Mouse (Mus musculus): ENCODE measurements around the gene Fkbpl. TPM values are rescaled to one million over a fixed set of nuclear protein-coding genes. Genes with fewer than 3 reads are reported as not detected.
A peak's percentile ranks its signal among the peaks of the same experiment; 100 is the strongest.

The Fkbpl gene
- polyA plus RNA-seq, 1 experiment from 2014 or later = 12.3 TPM

DNA sequence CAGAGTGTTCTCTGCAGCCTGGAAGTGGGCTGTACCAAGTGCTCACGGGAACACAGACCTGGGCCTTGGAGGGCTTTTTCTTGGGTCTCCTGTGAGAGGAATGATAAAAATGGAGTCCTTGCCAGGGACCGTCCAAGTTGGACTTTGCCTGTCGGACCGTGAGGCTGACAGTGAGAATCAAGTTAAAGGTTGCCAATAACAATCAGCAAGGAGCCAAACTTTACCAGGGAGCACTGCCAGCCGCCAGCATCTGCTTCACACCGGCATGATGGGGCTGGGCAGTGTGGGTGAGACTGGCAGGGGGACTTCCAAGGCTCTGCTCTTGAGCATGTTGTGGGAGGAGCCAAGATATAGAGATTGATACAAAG is 31.5 kb downstream of the Fkbpl start:
- peaks cover 12% of the 10 kb centered on the region for H3K4me1 ChIP-seq (ENCODE audit: control insufficient read depth, insufficient read depth, low read length)
- WGBS = 63% methylated on average over 6 of the region's 6 CpGs
- no peak overlapping the region for H3K4me3 ChIP-seq (ENCODE audit: low read length)
- no peaks in the 10 kb centered on the region for H3K36me3 ChIP-seq (ENCODE audit: control insufficient read depth, insufficient read depth)
- no peaks in the 10 kb centered on the region for H3K9me3 ChIP-seq (replicated peaks; ENCODE audit: control insufficient read depth, low read length)
- ATAC-seq (replicated peaks; ENCODE audit: extremely low read depth, insufficient read depth, low FRiP score) = no peak
- no peak overlapping the region for H3K27ac ChIP-seq (ENCODE audit: low read length)
- H3K9ac ChIP-seq (ENCODE audit: low read length) = no peak overlapping the region
- peaks cover 43% of the 10 kb centered on the region for H3K27me3 ChIP-seq (ENCODE audit: control insufficient read depth, insufficient read depth, low read length)
- no peak overlapping the region for H3K4me2 ChIP-seq (ENCODE audit: low read depth, low read length)

DNA sequence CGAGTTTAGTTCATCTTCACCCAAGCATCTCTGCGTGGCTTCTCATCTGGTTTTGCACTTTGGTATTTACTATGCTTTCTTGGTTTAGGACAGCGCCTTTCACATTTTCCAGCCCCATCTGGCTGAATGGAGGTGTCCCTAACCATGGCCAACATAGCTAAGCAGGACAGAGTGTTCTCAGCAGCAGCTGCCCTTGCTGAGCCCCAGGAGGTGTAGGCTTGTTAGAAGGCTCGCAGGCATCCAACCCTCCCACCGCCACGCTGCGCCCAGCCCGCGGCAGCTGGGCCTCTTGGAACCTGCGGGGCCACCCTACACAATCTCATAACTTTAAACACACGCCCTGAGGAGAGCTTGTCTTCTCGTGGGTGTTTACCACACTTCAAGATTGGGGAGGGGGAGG is 32.1 kb downstream of the Fkbpl start:
- no peak overlapping the region for H3K9ac ChIP-seq (ENCODE audit: low read length)
- H3K4me3 ChIP-seq (ENCODE audit: low read length) = no peak overlapping the region
- H3K27me3 ChIP-seq (ENCODE audit: control insufficient read depth, insufficient read depth, low read length) = peaks cover 37% of the 10 kb centered on the region
- no peak overlapping the region for H3K27ac ChIP-seq (ENCODE audit: low read length)
- H3K9me3 ChIP-seq (replicated peaks; ENCODE audit: control insufficient read depth, low read length) = no peaks in the 10 kb centered on the region
- no peak for ATAC-seq (replicated peaks; ENCODE audit: extremely low read depth, insufficient read depth, low FRiP score)
- peaks cover 16% of the 10 kb centered on the region for H3K4me1 ChIP-seq (ENCODE audit: control insufficient read depth, insufficient read depth, low read length)
- no peak overlapping the region for H3K4me2 ChIP-seq (ENCODE audit: low read depth, low read length)
- WGBS = 65% methylated on average over 12 of the region's 12 CpGs
- no peaks in the 10 kb centered on the region for H3K36me3 ChIP-seq (ENCODE audit: control insufficient read depth, insufficient read depth)

- ATAC-seq (replicated peaks; ENCODE audit: extremely low read depth, insufficient read depth, low FRiP score) = no peak
- H3K36me3 ChIP-seq (ENCODE audit: control insufficient read depth, insufficient read depth) = no peaks in the 10 kb centered on the region
- no peak overlapping the region for H3K4me2 ChIP-seq (ENCODE audit: low read depth, low read length)
- H3K27me3 ChIP-seq (ENCODE audit: control insufficient read depth, insufficient read depth, low read length) = peaks cover 13% of the 10 kb centered on the region
- no peak overlapping the region for H3K9ac ChIP-seq (ENCODE audit: low read length)
- peaks cover 31% of the 10 kb centered on the region for H3K4me1 ChIP-seq (ENCODE audit: control insufficient read depth, insufficient read depth, low read length)
- no peak overlapping the region for H3K27ac ChIP-seq (ENCODE audit: low read length)
- WGBS = 78% methylated on average over 26 of the region's 26 CpGs
- no peak overlapping the region for H3K4me3 ChIP-seq (ENCODE audit: low read length)
- no peaks in the 10 kb centered on the region for H3K9me3 ChIP-seq (replicated peaks; ENCODE audit: control insufficient read depth, low read length)
Observed at GRCm38 (mm10) chr17:34680191-34680590, 35.6 kb downstream of the Fkbpl start.

- 82% methylated on average over 4 of the region's 4 CpGs for WGBS
- Histone ChIP-seq H3K4me1 (ENCODE audit: control insufficient read depth, insufficient read depth, low read length) (peaks cover 32% of the 10 kb centered on the region), H3K36me3 (ENCODE audit: control insufficient read depth, insufficient read depth) (no peaks in the 10 kb centered on the region), H3K9me3 (replicated peaks; ENCODE audit: control insufficient read depth, low read length) (no peaks in the 10 kb centered on the region), H3K4me3 (ENCODE audit: low read length) (no peak overlapping the region), H3K9ac (ENCODE audit: low read length) (no peak overlapping the region), H3K27me3 (ENCODE audit: control insufficient read depth, insufficient read depth, low read length) (peaks cover 13% of the 10 kb centered on the region), H3K4me2 (ENCODE audit: low read depth, low read length) (no peak overlapping the region), H3K27ac (ENCODE audit: low read length) (no peak overlapping the region)
- ATAC-seq (replicated peaks; ENCODE audit: extremely low read depth, insufficient read depth, low FRiP score) = no peak
Observed at GRCm38 (mm10) chr17:34680621-34681020, 36.1 kb downstream of the Fkbpl start.

- H3K4me2 ChIP-seq (ENCODE audit: low read depth, low read length) = no peak overlapping the region
- no peak for ATAC-seq (replicated peaks; ENCODE audit: extremely low read depth, insufficient read depth, low FRiP score)
- no peak overlapping the region for H3K4me3 ChIP-seq (ENCODE audit: low read length)
- H3K4me1 ChIP-seq (ENCODE audit: control insufficient read depth, insufficient read depth, low read length) = peaks cover 32% of the 10 kb centered on the region
- WGBS = 65% methylated on average over 17 of the region's 17 CpGs
- H3K27me3 ChIP-seq (ENCODE audit: control insufficient read depth, insufficient read depth, low read length) = peaks cover 13% of the 10 kb centered on the region
- H3K9ac ChIP-seq (ENCODE audit: low read length) = no peak overlapping the region; the same call in 1 of the 2 replicates
- no peaks in the 10 kb centered on the region for H3K36me3 ChIP-seq (ENCODE audit: control insufficient read depth, insufficient read depth)
- no peak overlapping the region for H3K27ac ChIP-seq (ENCODE audit: low read length)
- no peaks in the 10 kb centered on the region for H3K9me3 ChIP-seq (replicated peaks; ENCODE audit: control insufficient read depth, low read length)
Observed at GRCm38 (mm10) chr17:34681132-34681571, 36.6 kb downstream of the Fkbpl start.

DNA sequence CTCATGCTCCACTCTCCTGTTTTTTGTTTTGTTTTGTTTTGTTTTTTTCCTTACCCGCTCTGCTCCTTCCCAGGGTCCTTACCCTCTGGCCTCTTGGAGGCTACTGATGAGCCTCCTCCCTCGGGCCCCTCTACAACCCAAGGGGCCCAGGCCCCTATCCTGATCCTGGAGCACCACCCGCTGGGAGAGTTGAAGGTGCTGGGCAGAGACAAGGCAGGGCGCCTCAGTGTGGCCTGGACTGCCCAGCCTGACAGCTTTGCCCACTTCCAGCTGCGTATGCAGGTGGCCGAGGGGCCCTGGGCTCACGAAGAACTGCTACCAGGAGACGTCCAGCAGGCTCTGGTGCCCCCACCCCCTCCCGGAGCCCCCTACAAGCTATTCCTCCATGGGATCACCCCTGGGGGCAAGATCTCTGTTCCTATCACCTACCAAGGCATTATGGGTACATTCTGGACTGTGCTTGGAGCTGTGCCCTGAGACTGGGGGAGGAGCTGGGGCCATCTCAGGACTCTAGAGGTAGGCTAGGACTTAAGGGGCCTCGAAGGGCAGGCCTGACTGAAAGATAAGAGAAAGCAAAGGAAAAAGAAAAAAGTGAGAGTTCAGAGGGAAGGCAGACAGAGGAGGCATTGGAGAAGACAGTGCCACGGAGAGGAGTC is 37.4 kb downstream of the Fkbpl start:
- no peak for ATAC-seq (replicated peaks; ENCODE audit: extremely low read depth, insufficient read depth, low FRiP score)
- peaks cover 8% of the 10 kb centered on the region for H3K27me3 ChIP-seq (ENCODE audit: control insufficient read depth, insufficient read depth, low read length)
- WGBS = 53% methylated on average over 11 of the region's 11 CpGs
- H3K4me3 ChIP-seq (ENCODE audit: low read length) = no peak overlapping the region
- H3K4me2 ChIP-seq (ENCODE audit: low read depth, low read length) = no peak overlapping the region
- H3K36me3 ChIP-seq (ENCODE audit: control insufficient read depth, insufficient read depth) = no peaks in the 10 kb centered on the region
- H3K9ac ChIP-seq (ENCODE audit: low read length) = no peak overlapping the region; the same call in 1 of the 2 replicates
- H3K4me1 ChIP-seq (ENCODE audit: control insufficient read depth, insufficient read depth, low read length) = peaks cover 32% of the 10 kb centered on the region
- H3K27ac ChIP-seq (ENCODE audit: low read length) = no peak overlapping the region
- H3K9me3 ChIP-seq (replicated peaks; ENCODE audit: control insufficient read depth, low read length) = no peaks in the 10 kb centered on the region

GRCm38 (mm10) chr17:34683179-34683578 is 38.6 kb downstream of the Fkbpl start:
- H3K27me3 ChIP-seq (ENCODE audit: control insufficient read depth, insufficient read depth, low read length) = peaks cover 8% of the 10 kb centered on the region
- 74% methylated on average over 8 of the region's 8 CpGs for WGBS
- H3K36me3 ChIP-seq (ENCODE audit: control insufficient read depth, insufficient read depth) = no peaks in the 10 kb centered on the region
- H3K4me2 ChIP-seq (ENCODE audit: low read depth, low read length) = no peak overlapping the region
- H3K9ac ChIP-seq (ENCODE audit: low read length) = no peak overlapping the region
- no peak overlapping the region for H3K4me3 ChIP-seq (ENCODE audit: low read length)
- no peak for ATAC-seq (replicated peaks; ENCODE audit: extremely low read depth, insufficient read depth, low FRiP score)
- H3K9me3 ChIP-seq (replicated peaks; ENCODE audit: control insufficient read depth, low read length) = 0 out of 2 replicates have a peak, but pooled peaks cover 2% of the 10 kb centered on the region
- peaks cover 32% of the 10 kb centered on the region for H3K4me1 ChIP-seq (ENCODE audit: control insufficient read depth, insufficient read depth, low read length)
- no peak overlapping the region for H3K27ac ChIP-seq (ENCODE audit: low read length)

GRCm38 (mm10) chr17:34683686-34684220 is 39.2 kb downstream of the Fkbpl start:
- Histone ChIP-seq H3K27me3 (ENCODE audit: control insufficient read depth, insufficient read depth, low read length) (peaks cover 5% of the 10 kb centered on the region), H3K27ac (ENCODE audit: low read length) (no peak overlapping the region), H3K9me3 (replicated peaks; ENCODE audit: control insufficient read depth, low read length) (0 out of 2 replicates have a peak, but pooled peaks cover 4% of the 10 kb centered on the region), H3K4me3 (ENCODE audit: low read length) (no peak overlapping the region), H3K4me2 (ENCODE audit: low read depth, low read length) (no peak overlapping the region), H3K4me1 (ENCODE audit: control insufficient read depth, insufficient read depth, low read length) (peaks cover 32% of the 10 kb centered on the region), H3K36me3 (ENCODE audit: control insufficient read depth, insufficient read depth) (no peaks in the 10 kb centered on the region), H3K9ac (ENCODE audit: low read length) (no peak overlapping the region)
- 58% methylated on average over 10 of the region's 10 CpGs for WGBS
- ATAC-seq (replicated peaks; ENCODE audit: extremely low read depth, insufficient read depth, low FRiP score) = no peak

DNA sequence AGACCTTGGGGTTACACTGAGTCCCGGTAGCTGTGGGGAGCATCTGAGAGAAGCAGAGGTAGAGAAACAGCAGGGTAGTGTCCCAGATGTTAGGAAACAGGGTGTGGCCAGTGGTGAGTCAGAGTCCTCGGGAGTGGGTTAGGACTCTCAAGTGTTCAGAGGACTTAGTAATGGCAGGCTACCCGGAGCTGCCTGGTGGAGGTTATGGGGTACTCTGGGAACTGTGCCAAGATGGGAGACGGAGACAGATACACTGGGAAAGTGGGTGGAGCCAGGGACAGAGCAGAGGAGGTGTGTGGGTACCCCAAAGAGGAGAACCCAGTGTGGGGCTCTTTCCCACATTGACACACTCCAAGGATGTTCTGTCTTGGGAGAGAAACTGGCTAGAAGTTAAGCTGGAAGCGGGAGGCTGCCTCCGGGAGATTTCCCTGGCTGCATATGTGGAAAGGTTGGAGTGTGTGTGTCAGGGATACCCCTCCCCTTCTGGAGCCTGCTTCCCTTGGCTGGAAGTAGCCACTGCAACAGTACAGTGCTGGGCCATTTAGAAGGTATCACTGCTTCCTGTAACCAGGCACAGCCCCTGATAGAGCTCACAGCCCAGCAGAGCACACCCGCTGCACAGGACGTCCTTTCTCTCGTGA is 39.8 kb downstream of the Fkbpl start:
- Histone ChIP-seq H3K4me3 (ENCODE audit: low read length) (no peak overlapping the region), H3K9me3 (replicated peaks; ENCODE audit: control insufficient read depth, low read length) (0 out of 2 replicates have a peak, but pooled peaks cover 4% of the 10 kb centered on the region), H3K4me1 (ENCODE audit: control insufficient read depth, insufficient read depth, low read length) (peaks cover 32% of the 10 kb centered on the region), H3K9ac (ENCODE audit: low read length) (no peak overlapping the region), H3K27me3 (ENCODE audit: control insufficient read depth, insufficient read depth, low read length) (peaks cover 5% of the 10 kb centered on the region), H3K4me2 (ENCODE audit: low read depth, low read length) (no peak overlapping the region), H3K36me3 (ENCODE audit: control insufficient read depth, insufficient read depth) (no peaks in the 10 kb centered on the region), H3K27ac (ENCODE audit: low read length) (peak overlapping the region; percentile 62)
- 37% methylated on average over 9 of the region's 9 CpGs for WGBS
- ATAC-seq (replicated peaks; ENCODE audit: extremely low read depth, insufficient read depth, low FRiP score) = 0 out of 2 replicates have a peak, but pooled peaks have one; percentile 35
